Mouse (Mus musculus): ENCODE data around the gene Tgfbr3.
A peak's percentile ranks its signal among the peaks of the same experiment; 100 is the strongest.

Gene Tgfbr3

DNA sequence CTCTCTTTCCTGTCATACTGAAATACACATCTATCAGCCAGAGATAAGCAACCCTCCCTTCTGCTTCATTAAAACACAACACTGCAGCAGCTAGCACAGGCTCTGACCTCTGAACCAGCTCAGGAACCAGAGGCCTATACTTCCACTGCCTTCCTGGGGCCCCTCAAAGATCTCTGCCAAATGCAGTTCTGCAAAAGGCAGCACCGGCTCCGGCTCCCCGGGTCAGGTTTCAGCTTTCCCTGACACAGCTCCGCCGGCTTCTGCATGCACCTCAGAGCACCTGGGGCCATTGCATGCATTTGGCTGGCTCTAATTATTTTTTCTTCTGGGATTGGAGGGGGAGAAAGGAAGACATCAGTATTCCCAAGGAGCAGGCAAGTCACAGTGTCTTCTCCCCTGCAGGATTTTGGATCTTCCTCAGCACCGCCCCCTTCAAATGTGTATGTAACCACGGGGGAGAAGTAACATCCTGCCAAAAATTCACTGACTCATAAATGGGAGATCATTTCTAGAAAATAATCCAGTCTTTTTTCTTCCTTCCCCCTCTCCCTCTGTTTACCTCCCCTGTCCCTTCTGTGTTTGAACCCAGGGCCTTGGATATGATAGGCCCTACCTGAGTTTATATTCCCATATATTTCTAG, 178.4 kb downstream of the Tgfbr3 start:
- DNase-seq (ENCODE audit: low read depth, low spot score), result peak; percentile 90

DNA sequence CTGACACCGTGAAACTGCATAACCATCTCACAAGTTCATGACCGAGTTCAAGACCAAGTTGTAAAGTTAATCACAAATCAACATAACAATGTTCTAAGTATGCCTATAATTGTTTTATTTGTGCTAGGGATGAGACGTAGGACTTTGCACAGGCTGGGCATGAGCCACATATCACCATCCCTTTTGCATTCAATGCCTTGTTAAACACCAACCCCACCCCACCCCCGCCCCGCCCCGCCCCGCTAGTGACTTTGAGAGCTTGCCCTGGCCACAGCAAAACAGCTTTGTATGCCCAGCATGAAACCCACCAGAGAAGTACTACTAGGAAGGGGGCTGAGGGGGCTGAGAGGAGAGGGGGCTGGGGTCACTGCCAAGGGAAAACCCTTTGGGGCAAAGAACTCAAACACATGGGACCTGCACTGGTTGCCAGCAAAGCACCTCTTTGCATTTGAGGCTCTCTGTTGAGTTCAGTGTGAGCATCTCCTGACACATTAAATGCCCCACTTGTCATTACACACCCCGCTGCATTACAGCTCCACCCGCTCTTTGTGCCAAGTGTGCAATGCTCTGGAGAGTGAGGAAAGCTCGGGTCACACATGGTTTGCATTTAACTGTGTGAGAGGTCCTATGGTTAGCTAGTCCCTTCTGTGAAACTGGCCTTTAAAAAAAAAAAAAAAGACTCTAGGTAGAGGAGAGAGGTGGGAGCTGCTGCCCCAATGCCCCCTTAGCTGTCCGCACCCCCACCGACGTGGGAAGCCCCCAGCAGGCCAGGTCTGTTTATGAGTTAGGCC, 179.1 kb downstream of the Tgfbr3 start:
- DNase-seq (ENCODE audit: low read depth, low spot score), result peak; percentile 87

DNA sequence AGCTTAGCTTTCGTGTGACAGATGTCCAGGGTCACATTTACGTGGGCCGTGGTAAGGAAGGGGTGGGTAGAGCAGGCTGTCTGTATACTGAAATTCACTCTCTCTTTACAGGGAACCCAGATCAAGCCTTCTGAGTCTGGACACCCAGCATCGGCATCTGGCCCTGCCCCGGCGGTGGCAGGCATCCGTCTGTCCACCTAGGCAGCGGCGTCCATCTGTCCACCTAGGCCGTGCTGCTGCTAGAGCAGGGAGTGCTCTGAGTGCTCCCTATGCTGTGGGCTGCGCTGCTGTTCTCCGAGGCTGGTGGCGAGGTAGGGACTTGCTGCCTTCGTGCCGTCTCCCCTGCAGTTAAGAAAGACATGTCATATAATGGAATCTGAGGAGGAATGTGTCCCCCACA, 180.0 kb downstream of the Tgfbr3 start:
- no peak for DNase-seq (ENCODE audit: low read depth, low spot score)

DNA sequence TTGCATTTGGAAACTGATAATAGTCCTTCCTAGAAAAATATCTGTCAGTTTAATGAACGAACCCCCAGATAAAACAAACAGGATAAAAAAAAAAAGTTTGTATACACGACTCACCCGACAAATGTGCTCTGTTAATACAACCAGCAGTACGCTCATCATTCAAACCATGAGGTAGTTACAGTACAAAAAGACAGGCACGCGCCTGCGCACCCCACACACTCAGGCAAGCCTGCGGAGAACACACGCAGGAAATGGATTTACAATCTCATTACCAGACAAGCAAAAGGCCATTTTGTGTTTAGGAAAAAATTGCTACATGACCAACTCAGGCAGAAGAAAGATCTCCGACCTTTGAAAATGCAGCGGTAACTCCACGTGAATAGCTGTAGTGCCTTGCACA, 182.6 kb downstream of the Tgfbr3 start:
- no peak for DNase-seq (ENCODE audit: low read depth, low spot score)

- no peak for DNase-seq (ENCODE audit: low read depth, low spot score)
Observed at GRCm38 (mm10) chr5:107106139-107106538, 183.3 kb downstream of the Tgfbr3 start.

- DNase-seq (ENCODE audit: low read depth, low spot score), result no peak
Observed at GRCm38 (mm10) chr5:107103591-107103990, 185.8 kb downstream of the Tgfbr3 start.

GRCm38 (mm10) chr5:107102916-107103315, 186.5 kb downstream of the Tgfbr3 start:
- no peak for DNase-seq (ENCODE audit: low read depth, low spot score)

- no peak for DNase-seq (ENCODE audit: low read depth, low spot score)
Observed at GRCm38 (mm10) chr5:107101684-107102083, 187.7 kb downstream of the Tgfbr3 start.

DNA sequence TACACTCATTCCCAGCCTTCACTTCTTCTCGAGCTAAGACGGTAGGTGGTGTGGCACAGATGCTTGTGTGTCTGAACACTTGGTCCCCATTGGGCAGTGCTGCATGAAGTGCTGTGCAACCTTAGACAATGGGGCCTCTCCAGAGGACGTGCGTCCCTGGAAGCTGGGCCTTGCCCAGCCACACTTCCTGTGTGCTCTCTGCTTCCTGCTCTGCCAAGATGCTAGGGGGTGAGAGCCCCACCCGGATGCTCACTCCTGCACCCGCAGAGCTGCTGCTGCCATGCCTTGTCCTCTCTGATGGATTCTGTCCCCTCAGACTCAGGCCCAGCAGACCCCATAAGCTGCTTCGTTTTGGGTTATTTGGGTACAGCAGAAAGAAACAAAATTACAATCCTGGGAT, 188.3 kb downstream of the Tgfbr3 start:
- no peak for DNase-seq (ENCODE audit: low read depth, low spot score)

GRCm38 (mm10) chr5:107099634-107100033, 189.8 kb downstream of the Tgfbr3 start:
- DNase-seq (ENCODE audit: low read depth, low spot score), result no peak

DNA sequence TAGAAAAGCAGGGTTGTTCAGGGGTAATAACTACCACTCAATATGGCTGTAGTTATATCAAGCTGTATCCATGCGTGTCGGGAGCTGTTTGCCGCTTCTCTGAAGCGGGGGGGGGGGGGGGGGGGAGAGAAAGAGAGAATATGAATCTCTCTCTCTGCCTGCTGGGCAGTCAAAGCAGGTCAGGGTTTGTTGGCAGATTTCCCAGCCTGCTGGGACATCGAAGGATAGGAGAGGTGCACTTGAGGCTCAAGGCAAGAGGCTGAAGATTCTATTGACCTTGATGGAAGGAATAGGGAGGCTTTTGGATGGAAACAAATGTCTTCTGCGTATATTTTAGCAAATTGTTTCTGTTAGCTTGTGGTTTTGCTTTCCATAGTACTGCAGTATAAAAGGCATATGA, 190.4 kb downstream of the Tgfbr3 start:
- no peak for DNase-seq (ENCODE audit: low read depth, low spot score)

GRCm38 (mm10) chr5:107098007-107098406, 191.4 kb downstream of the Tgfbr3 start:
- DNase-seq (ENCODE audit: low read depth, low spot score), result no peak

DNA sequence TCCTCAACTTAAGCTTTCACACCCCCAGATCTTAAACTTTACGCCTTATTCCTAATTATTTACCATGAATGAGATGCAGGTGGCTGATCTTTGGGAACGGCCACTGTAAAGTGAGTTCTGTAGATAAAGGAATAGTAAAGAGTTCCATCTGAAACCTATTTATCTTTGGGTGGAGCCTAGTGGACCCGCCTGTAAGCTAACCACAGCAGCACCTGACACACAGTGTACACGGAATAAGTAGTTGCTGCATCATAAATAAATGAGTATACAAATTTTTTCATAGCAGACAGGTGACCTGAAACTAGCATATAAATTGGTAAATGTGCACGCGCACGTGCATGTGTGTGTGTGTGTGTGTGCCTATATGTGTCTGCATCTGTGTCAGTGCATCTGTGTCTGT, 192.1 kb downstream of the Tgfbr3 start:
- no peak for DNase-seq (ENCODE audit: low read depth, low spot score)

DNA sequence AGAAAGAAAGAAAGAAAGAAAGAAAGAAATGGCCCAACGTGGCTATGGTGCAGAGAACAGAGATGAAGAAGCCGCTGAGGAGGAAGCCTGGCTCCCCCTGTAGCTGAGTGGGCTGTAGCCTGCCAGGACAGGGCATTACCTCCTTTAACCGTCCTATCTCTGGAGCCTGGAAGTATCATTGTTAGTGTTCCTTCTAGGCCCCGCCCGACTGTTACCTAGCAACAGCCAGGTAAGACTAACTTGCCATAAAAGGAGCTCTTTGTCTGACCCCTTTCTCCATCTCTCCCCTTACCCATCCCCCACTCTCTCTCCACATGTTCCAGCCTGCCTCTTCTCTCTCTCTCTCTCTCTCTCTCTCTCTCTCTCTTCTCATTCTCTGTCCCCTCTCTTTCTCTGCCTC, 195.2 kb downstream of the Tgfbr3 start:
- no peak for DNase-seq (ENCODE audit: low read depth, low spot score)

- peak; percentile 63 for DNase-seq (ENCODE audit: low read depth, low spot score)
Observed at GRCm38 (mm10) chr5:107093253-107093652, 196.2 kb downstream of the Tgfbr3 start.

DNA sequence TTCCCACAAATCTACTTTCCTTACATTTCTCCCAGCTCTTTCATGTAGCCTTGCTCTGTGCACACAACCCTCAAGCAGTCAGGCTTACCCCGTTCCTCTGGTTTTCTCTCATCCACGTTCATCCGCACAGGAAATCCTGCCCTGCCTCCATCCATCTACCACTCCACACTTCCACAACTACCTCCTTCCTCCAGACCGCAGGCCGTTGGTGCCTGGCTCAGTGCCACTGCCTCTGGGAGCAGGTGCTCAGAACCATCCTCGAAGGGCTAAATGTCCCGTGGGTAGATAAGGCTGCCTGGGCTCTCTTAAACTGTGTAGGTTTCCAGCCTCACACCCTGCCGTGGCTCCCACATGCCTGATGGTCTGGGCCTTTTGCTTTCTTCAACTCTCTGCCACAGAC, 197.3 kb downstream of the Tgfbr3 start:
- no peak for DNase-seq (ENCODE audit: low read depth, low spot score)

DNA sequence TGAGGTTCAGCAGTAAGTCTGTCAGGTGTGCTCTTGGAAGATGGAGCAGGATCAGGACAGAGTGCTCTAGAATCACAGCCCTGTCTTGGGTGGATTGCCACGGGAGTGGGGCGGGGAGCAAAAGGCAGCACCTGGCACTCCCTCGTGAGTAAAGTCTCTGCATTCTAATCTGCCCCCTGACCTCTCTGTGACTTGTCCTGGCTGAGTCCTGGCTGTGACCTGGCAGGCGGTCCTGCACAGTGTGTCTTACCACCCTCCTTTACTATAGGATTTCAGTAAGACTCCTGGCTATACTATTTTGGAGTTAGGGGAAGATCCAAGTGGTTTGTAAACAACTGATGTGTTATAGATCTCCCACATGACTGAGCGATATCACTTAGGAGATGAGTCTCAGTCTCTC, 199.5 kb downstream of the Tgfbr3 start:
- DNase-seq (ENCODE audit: low read depth, low spot score), result no peak

DNA sequence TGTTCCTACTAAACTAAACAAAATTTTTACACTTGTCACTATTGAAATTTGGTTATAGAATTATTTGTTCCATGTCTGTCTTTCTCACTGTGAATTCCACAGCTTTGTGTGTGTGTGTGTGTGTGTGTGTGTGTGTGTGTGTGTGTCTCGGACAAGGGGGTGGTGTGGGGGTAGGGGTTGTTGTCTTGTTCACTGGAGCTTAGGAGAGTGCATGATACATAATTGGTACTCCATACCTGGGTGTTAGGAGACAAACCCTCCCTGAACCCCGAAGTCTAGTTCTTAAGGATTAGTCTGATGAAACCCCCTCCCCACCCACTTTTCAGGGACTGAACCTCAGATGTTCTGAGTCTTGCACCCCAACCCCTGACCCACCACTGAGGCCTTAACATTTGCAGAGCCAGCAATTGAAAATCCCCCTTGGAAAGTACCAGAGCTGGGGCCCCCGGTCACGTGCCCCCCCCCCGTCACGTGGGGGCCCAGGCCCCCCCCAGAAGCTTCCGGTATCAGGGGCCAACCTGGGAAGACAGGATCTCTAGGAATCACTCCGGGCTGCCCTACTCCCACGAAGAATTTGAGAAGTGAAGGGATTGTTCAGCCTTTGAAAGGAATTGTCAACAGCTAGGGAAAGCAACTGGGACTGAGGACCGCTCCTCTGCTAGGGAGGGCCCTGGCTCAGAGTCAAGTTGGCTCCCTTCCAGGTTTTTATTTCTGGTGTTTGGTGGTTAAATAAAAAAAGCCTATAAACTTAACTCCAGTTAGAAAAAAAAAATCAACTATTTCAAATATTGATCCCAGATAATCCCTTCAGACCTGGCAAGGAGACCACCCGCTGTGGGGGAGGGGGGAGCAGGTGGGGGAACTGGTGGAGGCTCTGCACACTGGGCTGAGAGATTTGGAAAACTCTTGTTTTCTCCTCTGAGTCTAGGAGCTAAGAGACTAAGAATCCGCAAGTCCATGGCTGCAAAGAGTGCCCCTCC, 201.3 kb downstream of the Tgfbr3 start:
- DNase-seq (ENCODE audit: low read depth, low spot score), result peak; percentile 90

GRCm38 (mm10) chr5:107087291-107087690, 202.1 kb downstream of the Tgfbr3 start:
- DNase-seq (ENCODE audit: low read depth, low spot score), result peak; percentile 100

DNA sequence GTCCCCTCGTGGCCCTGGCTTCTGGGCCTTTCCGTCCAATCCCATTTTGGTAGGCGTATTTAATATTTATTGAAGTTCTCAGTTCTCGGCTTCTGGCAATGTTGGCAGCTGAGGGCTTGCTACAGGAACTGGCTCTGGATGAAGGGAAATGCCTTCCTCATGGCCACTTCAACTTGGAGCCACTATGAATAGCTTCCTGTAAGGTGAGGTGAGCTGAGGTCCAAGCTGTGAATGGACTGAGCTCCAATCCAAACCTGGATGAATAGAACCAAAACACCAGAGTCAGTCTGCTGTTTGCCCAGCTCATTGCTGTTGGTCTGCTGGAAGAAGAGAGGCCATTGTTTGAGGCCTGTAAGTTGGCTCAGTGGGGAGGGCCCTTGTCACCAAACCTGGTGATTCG, 203.3 kb downstream of the Tgfbr3 start:
- DNase-seq (ENCODE audit: low read depth, low spot score), result no peak

GRCm38 (mm10) chr5:107084431-107084830, 205.0 kb downstream of the Tgfbr3 start:
- no peak for DNase-seq (ENCODE audit: low read depth, low spot score)

DNA sequence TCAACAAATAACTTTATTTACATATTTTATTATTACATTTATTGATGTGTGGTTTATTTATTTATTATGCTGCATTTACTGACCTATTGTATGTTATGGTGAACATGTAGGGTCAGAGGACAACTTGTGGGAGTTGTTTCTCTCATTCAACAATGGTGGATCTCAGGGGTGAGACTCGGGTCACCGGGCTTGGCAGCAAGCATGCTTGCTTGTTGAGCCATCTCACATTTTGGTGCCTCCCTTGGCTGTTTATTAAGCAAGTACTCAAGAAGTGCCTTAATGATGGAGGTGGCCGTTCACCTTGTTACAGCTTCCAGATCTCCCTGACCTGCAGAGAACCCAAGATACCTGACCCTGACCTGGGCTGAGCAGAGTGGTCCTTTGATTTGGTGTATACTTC, 207.4 kb downstream of the Tgfbr3 start:
- no peak for DNase-seq (ENCODE audit: low read depth, low spot score)
